In genomic region chr11:60027272-60027671, GRCm38 (mm10) we compare ENCODE assay signal across 9 mouse cellular contexts. TPM values are rescaled to one million over a fixed set of nuclear protein-coding genes. Genes with fewer than 3 reads are reported as not detected.
DNase-seq lines count a peak whose midpoint lies in the region; TF ChIP-seq lines count a peak whose summit lies in the region.
"Had no signal": no experiment of that assay in that cellular context is flagged by ENCODE, and none has a peak within 500 bp of the region (broad histone marks: within the 10 kb centered on the region; RNA-seq: fewer than 3 reads in every experiment).

No protein-coding gene starts in this region.

- peak; percentile 92 for TF ChIP-seq CTCF in ES-Bruce4 (IDR thresholded peaks at IDR 0.05; ENCODE audit: low read depth, low read length)

- TF ChIP-seq POLR2A in ES-Bruce4 (IDR thresholded peaks at IDR 0.05; ENCODE audit: insufficient read depth, low read length): no peak

- H3K27ac ChIP-seq in ES-Bruce4 (ENCODE audit: insufficient read depth, low read length): no peak overlapping the region
- H3K27ac ChIP-seq: liver, embryonic 15.5 days had no signal

- no peak overlapping the region for H3K9ac ChIP-seq in ES-Bruce4 (ENCODE audit: low read depth, poor library complexity, severe bottlenecking)
- H3K9ac ChIP-seq: liver, embryonic 15.5 days had no signal

- peak; percentile 92 for DNase-seq in adrenal gland, postnatal 10 days
- peak; percentile 66 for DNase-seq in embryo, embryonic 11.5 days (ENCODE audit: low read depth, low spot score)
- DNase-seq in heart, postnatal 14 days: peak; percentile 79 to 91
- DNase-seq in layer of hippocampus, adult 11-12 months (ENCODE audit: low spot score): peak; percentile 83
- peak; percentile 88 for DNase-seq in lung, postnatal 10 days
- DNase-seq in retina, postnatal 7 days (ENCODE audit: low read depth, low spot score): peak; percentile 67
- DNase-seq in urinary bladder, adult 18-20 months (ENCODE audit: low spot score in 2 of 2): peak; percentile 58 to 59

- H3K36me3 ChIP-seq in ES-Bruce4 (ENCODE audit: control insufficient read depth, insufficient read depth, low read length, poor library complexity, severe bottlenecking): no peaks in the 10 kb centered on the region
- H3K36me3 ChIP-seq: liver, embryonic 15.5 days had no signal

- TF ChIP-seq EP300 in ES-Bruce4 (IDR thresholded peaks at IDR 0.05; ENCODE audit: insufficient read depth, low read depth, low read length): no peak

- no peaks in the 10 kb centered on the region for H3K4me1 ChIP-seq in ES-Bruce4 (ENCODE audit: control insufficient read depth, insufficient read depth, low read length)
- H3K4me1 ChIP-seq: liver, embryonic 15.5 days had no signal

- H3K4me3 ChIP-seq in ES-Bruce4 (ENCODE audit: low read depth, low read length): no peak overlapping the region
- H3K4me3 ChIP-seq: liver, embryonic 15.5 days had no signal

- no peaks in the 10 kb centered on the region for H3K9me3 ChIP-seq in ES-Bruce4 (replicated peaks; ENCODE audit: control insufficient read depth, insufficient read depth, low read length, poor library complexity, severe bottlenecking)
- H3K9me3 ChIP-seq: liver, embryonic 15.5 days had no signal

- no peaks in the 10 kb centered on the region for H3K27me3 ChIP-seq in ES-Bruce4 (ENCODE audit: control insufficient read depth, insufficient read depth, low read length, poor library complexity, severe bottlenecking)
- H3K27me3 ChIP-seq: liver, embryonic 15.5 days had no signal

- intact Hi-C loops in heart, postnatal 14 days (cut with DNase I): loop anchor here (1.0 to 5.0 kb wide), 3 partner anchors 50 to 147 kb away; partner anchors contain the start of gene Rasd1

RNA-seq across cellular contexts. Expression of gene Pemt, which starts 19.0 kb away (rescaled TPM):
- polyA plus RNA-seq in ES-Bruce4 (2011; ENCODE audit: insufficient read depth, insufficient read length, low read depth, missing spikeins): 7.6 and 10.5 TPM in 2 replicates
- 100 to 1,000 TPM in 1 of 2 experiments, 10 to 100 TPM in 1; 57.5 to 102 TPM for total RNA-seq in adrenal gland, postnatal 10 days (2021)
- 1 to 10 TPM; 1.3 to 1.9 TPM for total RNA-seq in heart, postnatal 14 days (2021)

Comparison
In these comparisons a context has a peak if more than half of its experiments do, and no peak if none do; other contexts are left out.
1. RNA of gene Pemt, which starts 19.0 kb away (total RNA-seq): 57.5 to 102 TPM in adrenal gland, postnatal 10 days; 1.3 to 1.9 TPM in heart, postnatal 14 days; every median in the first group is over 10 times any median in the second.
2. Peak in every context shown above with its lines, with median percentiles within 50 percentile points of each other: DNase-seq.